Mouse (Mus musculus): ENCODE measurements around the gene Ttc6. TPM values are rescaled to one million over a fixed set of nuclear protein-coding genes. Genes with fewer than 3 reads are reported as not detected.

Gene Ttc6
- polyA plus RNA-seq, 1 experiment from 2014 or later, result 0.08 TPM

DNA sequence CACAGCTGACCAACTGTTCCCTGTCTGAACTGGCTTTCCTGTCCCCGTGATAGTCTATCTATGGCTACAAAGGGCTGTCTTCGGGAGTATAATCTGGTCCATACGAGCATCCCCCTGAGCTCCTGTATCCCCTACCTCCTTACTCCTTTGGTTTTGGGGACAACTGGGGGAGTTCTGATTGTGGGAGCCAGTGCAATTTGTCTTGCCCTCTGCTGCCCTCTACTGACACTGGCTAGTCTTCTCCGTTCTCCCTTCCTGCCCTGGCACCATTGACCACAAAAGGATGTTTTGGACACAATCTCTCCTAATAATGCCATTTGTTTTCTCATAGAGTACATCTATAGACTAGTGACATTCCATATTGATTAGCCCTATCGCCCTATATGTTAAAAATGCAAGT lies 223.6 kb downstream of the Ttc6 start:
- Histone ChIP-seq H3K27me3 (ENCODE audit: insufficient read depth, low read length) (no peaks in the 10 kb centered on the region), H3K27ac (ENCODE audit: low read depth) (no peak overlapping the region), H3K4me3 (ENCODE audit: low read depth, low read length) (no peak overlapping the region), H3K9ac (replicated peaks) (no peak overlapping the region), H3K4me1 (ENCODE audit: insufficient read depth) (no peaks in the 10 kb centered on the region), H3K36me3 (replicated peaks; ENCODE audit: insufficient read depth, low read length) (no peaks in the 10 kb centered on the region), H3K4me2 (ENCODE audit: low read depth, low read length) (no peak overlapping the region), H3K9me3 (ENCODE audit: low read length) (no peaks in the 10 kb centered on the region)
- WGBS (ENCODE audit: insufficient replicate concordance), result 27% methylated on average over 5 of the region's 5 CpGs
- DNase-seq, result peak; percentile 38
- ATAC-seq, result no peak
- TF ChIP-seq CTCF (IDR thresholded peaks at IDR 0.05; ENCODE audit: low read depth), result peak; percentile 75
- TF ChIP-seq EP300 (IDR thresholded peaks at IDR 0.05; ENCODE audit: low read depth), result no peak

Other genes with a start within 250 kb of the Ttc6 start
- gene Foxa1, start 17.2 kb upstream of the Ttc6 start, polyA plus RNA-seq (2015; fragmentation: Nextera tagmentation; extraction: Ambion mirVana), result 1.5 and 2.3 TPM in 2 replicates

Data from liver, postnatal 0 days (tissue).